Mouse (Mus musculus): ENCODE results near the gene Dglucy. TPM values are rescaled to one million over a fixed set of nuclear protein-coding genes. Genes with fewer than 3 reads are reported as not detected.

Gene Dglucy
- total RNA-seq, 1 experiment, result 6.2 TPM

- Histone ChIP-seq H3K36me3 (ENCODE audit: control insufficient read depth, insufficient read depth, low read length, poor library complexity, severe bottlenecking) (no peaks in the 10 kb centered on the region), H3K9ac (ENCODE audit: insufficient read depth, low read depth, low read length, poor library complexity, severe bottlenecking) (no peak overlapping the region), H3K4me3 (ENCODE audit: insufficient read depth in 1 of 2, low read depth in 1 of 2, low read length in 2 of 2, poor library complexity in 1 of 2, severe bottlenecking in 1 of 2) (no peak overlapping the region), H3K27ac (ENCODE audit: insufficient read depth, low read depth, low read length, poor library complexity, severe bottlenecking) (peak overlapping the region; percentile 18; the same call in 1 of the 2 replicates), H3K4me1 (ENCODE audit: control insufficient read depth in 2 of 2, insufficient read depth in 2 of 2, low read length in 2 of 2, poor library complexity in 1 of 2) (peaks cover 3 to 13% of the 10 kb centered on the region in 2 experiments; a peak in 3 of 4 replicates), H3K9me3 (ENCODE audit: control insufficient read depth, insufficient read depth, low read depth, low read length) (no peaks in the 10 kb centered on the region)
- peak; percentile 66 for DNase-seq (ENCODE audit: low read depth, low spot score)
- in situ Hi-C loops (cut with MboI; ENCODE audit: low sequenced_read_pairs in 2 of 2, unreplicated experiment in 2 of 2), result loop anchor here (25.0 kb wide), 2 partner anchors 219 to 669 kb away; partner anchors contain the start of gene Nrde2 (in 1 of the 2)
- TF ChIP-seq MAFK (IDR thresholded peaks at IDR 0.05; ENCODE audit: insufficient read depth, low read depth, low read length), result no peak
- TF ChIP-seq ZC3H11A (IDR thresholded peaks at IDR 0.05; ENCODE audit: borderline replicate concordance, low read depth, low read length), result no peak
- no peak for TF ChIP-seq CHD2 (IDR thresholded peaks at IDR 0.05; ENCODE audit: low read depth, low read length)
- no peak for TF ChIP-seq ZNF384 (IDR thresholded peaks at IDR 0.05; ENCODE audit: low read depth, low read length)
- TF ChIP-seq HCFC1 (IDR thresholded peaks at IDR 0.05; ENCODE audit: borderline replicate concordance, insufficient read depth, low read length), result no peak
These were observed 52.9 kb downstream of the Dglucy start for GRCm38 (mm10) chr12:100831629-100832325.

- no peak overlapping the region for H3K9ac ChIP-seq (ENCODE audit: insufficient read depth, low read depth, low read length, poor library complexity, severe bottlenecking)
- no peaks in the 10 kb centered on the region for H3K36me3 ChIP-seq (ENCODE audit: control insufficient read depth, insufficient read depth, low read length, poor library complexity, severe bottlenecking)
- peaks cover 0 to 4% of the 10 kb centered on the region in 2 experiments; a peak in 2 of 4 replicates for H3K4me1 ChIP-seq (ENCODE audit: control insufficient read depth in 2 of 2, insufficient read depth in 2 of 2, low read length in 2 of 2, poor library complexity in 1 of 2)
- no peak for TF ChIP-seq MAFK (IDR thresholded peaks at IDR 0.05; ENCODE audit: insufficient read depth, low read depth, low read length)
- no peak for TF ChIP-seq ZC3H11A (IDR thresholded peaks at IDR 0.05; ENCODE audit: borderline replicate concordance, low read depth, low read length)
- TF ChIP-seq ZNF384 (IDR thresholded peaks at IDR 0.05; ENCODE audit: low read depth, low read length), result no peak
- no peak for TF ChIP-seq CHD2 (IDR thresholded peaks at IDR 0.05; ENCODE audit: low read depth, low read length)
- TF ChIP-seq HCFC1 (IDR thresholded peaks at IDR 0.05; ENCODE audit: borderline replicate concordance, insufficient read depth, low read length), result no peak
- no peak overlapping the region for H3K27ac ChIP-seq (ENCODE audit: insufficient read depth, low read depth, low read length, poor library complexity, severe bottlenecking)
- no peak for DNase-seq (ENCODE audit: low read depth, low spot score)
- H3K4me3 ChIP-seq (ENCODE audit: insufficient read depth in 1 of 2, low read depth in 1 of 2, low read length in 2 of 2, poor library complexity in 1 of 2, severe bottlenecking in 1 of 2), result no peak overlapping the region
- in situ Hi-C loops (cut with MboI; ENCODE audit: low sequenced_read_pairs in 2 of 2, unreplicated experiment in 2 of 2), result loop anchor here (25.0 kb wide), 2 partner anchors 225 to 675 kb away; partner anchors contain the start of gene Nrde2 (in 1 of the 2)
- H3K9me3 ChIP-seq (ENCODE audit: control insufficient read depth, insufficient read depth, low read depth, low read length), result no peaks in the 10 kb centered on the region
These were observed 58.4 kb downstream of the Dglucy start for GRCm38 (mm10) chr12:100837208-100837607.

GRCm38 (mm10) chr12:100839079-100839600, 60.3 kb downstream of the Dglucy start:
- in situ Hi-C loops (cut with MboI; ENCODE audit: low sequenced_read_pairs in 2 of 2, unreplicated experiment in 2 of 2), result loop anchor here (25.0 kb wide), 2 partner anchors 227 to 677 kb away; partner anchors contain the start of gene Nrde2 (in 1 of the 2)

GRCm38 (mm10) chr12:100839926-100840325, 61.1 kb downstream of the Dglucy start:
- DNase-seq (ENCODE audit: low read depth, low spot score), result no peak
- Histone ChIP-seq H3K9ac (ENCODE audit: insufficient read depth, low read depth, low read length, poor library complexity, severe bottlenecking) (no peak overlapping the region), H3K4me3 (ENCODE audit: insufficient read depth in 1 of 2, low read depth in 1 of 2, low read length in 2 of 2, poor library complexity in 1 of 2, severe bottlenecking in 1 of 2) (no peak overlapping the region), H3K4me1 (ENCODE audit: control insufficient read depth in 2 of 2, insufficient read depth in 2 of 2, low read length in 2 of 2, poor library complexity in 1 of 2) (no peaks in the 10 kb centered on the region), H3K36me3 (ENCODE audit: control insufficient read depth, insufficient read depth, low read length, poor library complexity, severe bottlenecking) (no peaks in the 10 kb centered on the region), H3K27ac (ENCODE audit: insufficient read depth, low read depth, low read length, poor library complexity, severe bottlenecking) (no peak overlapping the region), H3K9me3 (ENCODE audit: control insufficient read depth, insufficient read depth, low read depth, low read length) (no peaks in the 10 kb centered on the region)
- in situ Hi-C loops (cut with MboI; ENCODE audit: low sequenced_read_pairs in 2 of 2, unreplicated experiment in 2 of 2), result loop anchor here (10.0 to 25.0 kb wide), 3 partner anchors 228 to 678 kb away; partner anchors contain the start of gene Nrde2 (in 1 of the 2)
- no peak for TF ChIP-seq ZNF384 (IDR thresholded peaks at IDR 0.05; ENCODE audit: low read depth, low read length)
- no peak for TF ChIP-seq HCFC1 (IDR thresholded peaks at IDR 0.05; ENCODE audit: borderline replicate concordance, insufficient read depth, low read length)
- no peak for TF ChIP-seq ZC3H11A (IDR thresholded peaks at IDR 0.05; ENCODE audit: borderline replicate concordance, low read depth, low read length)
- TF ChIP-seq CHD2 (IDR thresholded peaks at IDR 0.05; ENCODE audit: low read depth, low read length), result no peak
- TF ChIP-seq MAFK (IDR thresholded peaks at IDR 0.05; ENCODE audit: insufficient read depth, low read depth, low read length), result no peak

More at GRCm38 (mm10) chr12:100839079-100839600, 60.3 kb downstream of the Dglucy start:
- no peak overlapping the region for H3K27ac ChIP-seq (ENCODE audit: insufficient read depth, low read depth, low read length, poor library complexity, severe bottlenecking)
- DNase-seq (ENCODE audit: low read depth, low spot score), result no peak
- no peak overlapping the region for H3K9ac ChIP-seq (ENCODE audit: insufficient read depth, low read depth, low read length, poor library complexity, severe bottlenecking)
- no peaks in the 10 kb centered on the region for H3K9me3 ChIP-seq (ENCODE audit: control insufficient read depth, insufficient read depth, low read depth, low read length)
- H3K4me3 ChIP-seq (ENCODE audit: insufficient read depth in 1 of 2, low read depth in 1 of 2, low read length in 2 of 2, poor library complexity in 1 of 2, severe bottlenecking in 1 of 2), result no peak overlapping the region
- no peaks in the 10 kb centered on the region for H3K36me3 ChIP-seq (ENCODE audit: control insufficient read depth, insufficient read depth, low read length, poor library complexity, severe bottlenecking)
- no peak for TF ChIP-seq MAFK (IDR thresholded peaks at IDR 0.05; ENCODE audit: insufficient read depth, low read depth, low read length)
- no peaks in the 10 kb centered on the region for H3K4me1 ChIP-seq (ENCODE audit: control insufficient read depth in 2 of 2, insufficient read depth in 2 of 2, low read length in 2 of 2, poor library complexity in 1 of 2)
